Comparison of ENCODE assay signal across 10 mouse cellular contexts in genomic region chr7:100922907-100923306, GRCm38 (mm10). TPM values are rescaled to one million over a fixed set of nuclear protein-coding genes. Genes with fewer than 3 reads are reported as not detected.
DNase-seq lines count a peak whose midpoint lies in the region; ATAC-seq and TF ChIP-seq lines count a peak whose summit lies in the region.
"Had no signal": no experiment of that assay in that cellular context is flagged by ENCODE, and none has a peak within 500 bp of the region (broad histone marks: within the 10 kb centered on the region; RNA-seq: fewer than 3 reads in every experiment).

No protein-coding gene starts in this region.

- CTCF ChIA-PET in Patski (lab: Charles Lee), result interaction anchor here (1.1 to 2.2 kb wide), 3 partner anchors 14 to 64 kb away, joined by 3 to 7 read pairs (median 5); no protein-coding TSS in a partner anchor

- H3K36me3 ChIP-seq in heart, embryonic 16.5 days (ENCODE audit: control insufficient read depth, insufficient read depth), result peaks cover 2% of the 10 kb centered on the region; the same call in 1 of the 2 replicates

- peaks cover 82% of the 10 kb centered on the region for H3K4me1 ChIP-seq in heart, embryonic 16.5 days (ENCODE audit: control insufficient read depth, insufficient read depth, low read length)

- peak; percentile 26 for ATAC-seq in Patski
- no peak for ATAC-seq in heart, embryonic 16.5 days (replicated peaks; ENCODE audit: extremely low read depth, insufficient read depth, low FRiP score)

- in situ Hi-C loops in Patski (cut with MboI; ENCODE audit: low pct_unique_long_range_greater_than_20kb), result no loop called here

- H3K27ac ChIP-seq in gastrocnemius, adult 2 months, result peak overlapping the region; percentile 96
- H3K27ac ChIP-seq in layer of hippocampus, adult 2 months, result peak overlapping the region; percentile 87; the same call in 1 of the 2 replicates
- peak overlapping the region; percentile 53 for H3K27ac ChIP-seq in heart, embryonic 16.5 days (ENCODE audit: low read length)

- no peaks in the 10 kb centered on the region for H3K9me3 ChIP-seq in heart, embryonic 16.5 days (replicated peaks; ENCODE audit: control insufficient read depth, low read length)

- WGBS in heart, embryonic 16.5 days, result 72% methylated on average over 4 of the region's 4 CpGs

- POLR2A ChIA-PET in Patski (lab: Charles Lee), result interaction anchor here (0.9 to 1.2 kb wide), 2 partner anchors 8 to 15 kb away, joined by 3 to 4 read pairs; partner anchors contain the start of gene Arhgef17

- H3K4me3 ChIP-seq in gastrocnemius, adult 2 months, result peak overlapping the region; percentile 73
- no peak overlapping the region for H3K4me3 ChIP-seq in layer of hippocampus, adult 2 months
- no peak overlapping the region for H3K4me3 ChIP-seq in heart, embryonic 16.5 days (ENCODE audit: low read length)

- no peak for TF ChIP-seq CTCF in gastrocnemius, adult 2 months (IDR thresholded peaks at IDR 0.05)
- no peak for TF ChIP-seq CTCF in layer of hippocampus, adult 2 months (conservative IDR thresholded peaks at IDR 0.05)
- TF ChIP-seq CTCF in Patski (IDR thresholded peaks at IDR 0.05), result no peak

- H3K4me2 ChIP-seq in heart, embryonic 16.5 days (ENCODE audit: low read depth, low read length), result no peak overlapping the region

- no peaks in the 10 kb centered on the region for H3K27me3 ChIP-seq in Patski
- H3K27me3 ChIP-seq in heart, embryonic 16.5 days (ENCODE audit: control insufficient read depth, insufficient read depth, low read length), result no peaks in the 10 kb centered on the region

- peak; percentile 41 for DNase-seq in gastrocnemius, adult 2 months
- no peak for DNase-seq in gastrocnemius, postnatal 14 days
- no peak for DNase-seq in layer of hippocampus, adult 2 months (ENCODE audit: low spot score in 2 of 2)
- no peak for DNase-seq in layer of hippocampus, adult 8-10 months (ENCODE audit: low spot score in 2 of 2)
- no peak for DNase-seq in Patski (ENCODE audit: low read depth, low spot score)
- DNase-seq in frontal cortex, postnatal 25 days (ENCODE audit: low spot score in 2 of 2), result no peak
- no peak for DNase-seq in left cerebral cortex, adult 8-10 months (ENCODE audit: low spot score in 2 of 2)
- DNase-seq: cerebellum, adult 8-10 months; lung, postnatal 14 days had no signal

- peak overlapping the region; percentile 39 for H3K9ac ChIP-seq in heart, embryonic 16.5 days (ENCODE audit: low read length)

- intact Hi-C loops in gastrocnemius, adult 2 months (cut with DNase I), result no loop called here
- intact Hi-C loops in gastrocnemius, postnatal 14 days (cut with DNase I; ENCODE audit: low total_unique reads), result no loop called here

RNA-seq across cellular contexts. Expression of gene Arhgef17, which starts 9.0 kb away (rescaled TPM):
- total RNA-seq in gastrocnemius, adult 2 months (2021), result 10 to 100 TPM; 20.9 to 33.3 TPM
- 10 to 100 TPM; 21.9 to 25.7 TPM for total RNA-seq in gastrocnemius, postnatal 14 days (2021)
- 100 to 1,000 TPM; 163 to 171 TPM for total RNA-seq in layer of hippocampus, adult 2 months (2021)
- 100 to 1,000 TPM; 149 to 173 (median 162) TPM for total RNA-seq in layer of hippocampus, adult 8-10 months (2022)
- 78.8 TPM for polyA plus RNA-seq in Patski (2021)
- 5.1 and 6.5 TPM in 2 replicates for polyA plus RNA-seq in heart, embryonic 16.5 days (2015; fragmentation: Nextera tagmentation; extraction: Ambion mirVana)
- 100 to 1,000 TPM; 138 to 145 (median 141) TPM for total RNA-seq in left cerebral cortex, adult 8-10 months (2022)

RNA-seq across cellular contexts. Expression of gene P2ry6, which starts 51.5 kb away (rescaled TPM):
- 1 to 10 TPM in 1 of 2 experiments, under 1 TPM in 1; 0.82 to 1.4 TPM for total RNA-seq in gastrocnemius, adult 2 months (2021)
- 1 to 10 TPM; 1.6 to 2.1 TPM for total RNA-seq in gastrocnemius, postnatal 14 days (2021)
- 1 to 10 TPM; 3.0 to 3.6 TPM for total RNA-seq in layer of hippocampus, adult 2 months (2021)
- 1 to 10 TPM; 3.1 to 8.7 (median 6.5) TPM for total RNA-seq in layer of hippocampus, adult 8-10 months (2022)
- polyA plus RNA-seq in Patski (2021), result 0.22 TPM
- 5.1 and 5.8 TPM in 2 replicates for polyA plus RNA-seq in heart, embryonic 16.5 days (2015; fragmentation: Nextera tagmentation; extraction: Ambion mirVana)
- 1 to 10 TPM; 2.0 to 7.4 (median 4.9) TPM for total RNA-seq in left cerebral cortex, adult 8-10 months (2022)

RNA-seq across cellular contexts. Expression of gene Relt, which starts 59.7 kb away (rescaled TPM):
- total RNA-seq in gastrocnemius, adult 2 months (2021), result 10 to 100 TPM in 1 of 2 experiments, 1 to 10 TPM in 1; 9.5 to 19.8 TPM
- 10 to 100 TPM in 1 of 2 experiments, 1 to 10 TPM in 1; 5.4 to 16.3 TPM for total RNA-seq in gastrocnemius, postnatal 14 days (2021)
- 10 to 100 TPM; 11.2 to 13.2 TPM for total RNA-seq in layer of hippocampus, adult 2 months (2021)
- total RNA-seq in layer of hippocampus, adult 8-10 months (2022), result 10 to 100 TPM; 11.6 to 14.1 (median 12.8) TPM
- 5.1 TPM for polyA plus RNA-seq in Patski (2021)
- 4.7 and 5.0 TPM in 2 replicates for polyA plus RNA-seq in heart, embryonic 16.5 days (2015; fragmentation: Nextera tagmentation; extraction: Ambion mirVana)
- 10 to 100 TPM; 16.7 to 18.9 (median 17.8) TPM for total RNA-seq in left cerebral cortex, adult 8-10 months (2022)

Comparison
In these comparisons a context has a peak if more than half of its experiments do, and no peak if none do; other contexts are left out.
1. RNA of gene Arhgef17, which starts 9.0 kb away (total RNA-seq): 149 to 173 TPM in layer of hippocampus, adult 8-10 months, 163 to 171 TPM in layer of hippocampus, adult 2 months and 138 to 145 TPM in left cerebral cortex, adult 8-10 months; 20.9 to 33.3 TPM in gastrocnemius, adult 2 months and 21.9 to 25.7 TPM in gastrocnemius, postnatal 14 days; every median in the first group is over 4 times any median in the second.
2. Peak in every context shown above with its lines, with median percentiles within 50 percentile points of each other: H3K27ac ChIP-seq.